Mouse (Mus musculus): ENCODE measurements around the gene Gpr4.

The Gpr4 gene

GRCm38 (mm10) chr7:19211996-19212755 lies at the start of gene Gpr4:
Gene Gpr4 (plus strand): TSS chr7:19212538.
- DNase-seq (ENCODE audit: low read depth, low spot score): peak; percentile 15

GRCm38 (mm10) chr7:19162928-19163327 lies 49.4 kb upstream of the Gpr4 start:
- DNase-seq (ENCODE audit: low read depth, low spot score): no peak

- no peak for DNase-seq (ENCODE audit: low read depth, low spot score)
These were observed 48.6 kb upstream of the Gpr4 start for GRCm38 (mm10) chr7:19163752-19164151.

GRCm38 (mm10) chr7:19164189-19164588 lies 48.1 kb upstream of the Gpr4 start:
- no peak for DNase-seq (ENCODE audit: low read depth, low spot score)

GRCm38 (mm10) chr7:19164978-19165377 lies 47.4 kb upstream of the Gpr4 start:
- peak; percentile 70 for DNase-seq (ENCODE audit: low read depth, low spot score)

GRCm38 (mm10) chr7:19165656-19166423 lies 46.5 kb upstream of the Gpr4 start, which contains the start of gene Gipr:
Gene Gipr (minus strand): TSS chr7:19166127.
- no peak for DNase-seq (ENCODE audit: low read depth, low spot score)

- DNase-seq (ENCODE audit: low read depth, low spot score): no peak
These were observed 45.3 kb upstream of the Gpr4 start for GRCm38 (mm10) chr7:19166990-19167389.

- no peak for DNase-seq (ENCODE audit: low read depth, low spot score)
These were observed 42.8 kb upstream of the Gpr4 start for GRCm38 (mm10) chr7:19169506-19169905.

GRCm38 (mm10) chr7:19170142-19170541 lies 42.2 kb upstream of the Gpr4 start:
- DNase-seq (ENCODE audit: low read depth, low spot score): no peak

- DNase-seq (ENCODE audit: low read depth, low spot score): no peak
These were observed 40.5 kb upstream of the Gpr4 start for GRCm38 (mm10) chr7:19171831-19172230.

- DNase-seq (ENCODE audit: low read depth, low spot score): peak; percentile 61
These were observed 39.5 kb upstream of the Gpr4 start for GRCm38 (mm10) chr7:19172874-19173273.

GRCm38 (mm10) chr7:19175708-19176515 lies 36.4 kb upstream of the Gpr4 start, which contains the start of gene Eml2:
Gene Eml2 (plus strand): TSS chr7:19176421.
- peak; percentile 46 for DNase-seq (ENCODE audit: low read depth, low spot score)

GRCm38 (mm10) chr7:19176516-19176947 lies 35.8 kb upstream of the Gpr4 start:
- DNase-seq (ENCODE audit: low read depth, low spot score): no peak

- no peak for DNase-seq (ENCODE audit: low read depth, low spot score)
These were observed 35.1 kb upstream of the Gpr4 start for GRCm38 (mm10) chr7:19177216-19177615.

GRCm38 (mm10) chr7:19178035-19178434 lies 34.3 kb upstream of the Gpr4 start:
- peak; percentile 26 for DNase-seq (ENCODE audit: low read depth, low spot score)

GRCm38 (mm10) chr7:19178443-19179092 lies 33.8 kb upstream of the Gpr4 start:
- peak; percentile 79 for DNase-seq (ENCODE audit: low read depth, low spot score)

- peak; percentile 86 for DNase-seq (ENCODE audit: low read depth, low spot score)
These were observed 33.2 kb upstream of the Gpr4 start for GRCm38 (mm10) chr7:19179173-19179572.

- peak; percentile 52 for DNase-seq (ENCODE audit: low read depth, low spot score)
These were observed 32.4 kb upstream of the Gpr4 start for GRCm38 (mm10) chr7:19179936-19180335.

GRCm38 (mm10) chr7:19180862-19181429 lies 31.4 kb upstream of the Gpr4 start:
- peak; percentile 71 for DNase-seq (ENCODE audit: low read depth, low spot score)

GRCm38 (mm10) chr7:19184250-19184649 lies 28.1 kb upstream of the Gpr4 start:
- no peak for DNase-seq (ENCODE audit: low read depth, low spot score)

- no peak for DNase-seq (ENCODE audit: low read depth, low spot score)
These were observed 27.6 kb upstream of the Gpr4 start for GRCm38 (mm10) chr7:19184758-19185157.

Data from CD4-positive helper T cell, adult 2 months (primary cell).